Mouse (Mus musculus) testis, postnatal 10 days (tissue): ENCODE data around the gene Ifi211.
"Not testable (repeated sequence)": the region's sequence is repeated elsewhere in the genome, so short reads cannot be mapped to it uniquely, and the experiment has no call there.

Experiments
- DNase-seq: peaks from one replicate; pipeline ENCODE4 v3.0.0; 2021; ENCODE audit warnings: low spot score

Ifi211 gene

DNA sequence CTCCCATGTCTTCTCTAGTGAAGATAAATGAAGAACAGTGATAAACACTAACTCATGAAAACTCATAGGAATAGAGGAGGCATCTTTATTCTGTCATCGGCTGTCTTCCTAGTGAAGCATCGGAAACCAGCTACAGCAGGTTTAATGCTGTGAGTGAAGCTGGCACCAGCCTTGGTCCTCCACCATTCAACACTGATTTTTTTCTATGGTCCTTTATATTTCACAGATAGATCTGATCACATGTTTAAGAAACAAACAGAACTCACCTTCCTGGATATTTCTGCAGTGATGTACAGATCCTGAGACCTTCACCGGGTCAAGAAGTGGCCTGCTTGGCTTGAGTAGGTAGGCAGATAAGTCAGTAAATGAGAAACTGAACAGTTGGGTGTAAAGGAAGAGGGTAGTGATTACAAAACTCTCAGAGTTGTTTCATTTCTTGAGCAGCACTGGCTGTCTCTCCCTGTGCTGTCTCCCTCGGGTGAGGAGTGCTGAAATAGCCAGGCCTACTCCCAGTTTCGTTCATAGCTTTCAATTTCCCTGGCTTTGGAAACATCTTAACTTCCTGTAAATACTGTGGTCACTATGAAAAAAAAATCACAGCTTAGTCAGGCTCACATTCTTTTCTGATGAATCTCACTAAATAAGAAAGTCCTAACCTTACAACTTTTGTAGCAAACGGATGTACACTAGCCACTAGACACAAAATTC, at the start of gene Ifi211:
Gene Ifi211, minus strand, starts transcription at position 499 of the 708 bp plus-strand sequence.
- DNase-seq, result not testable (repeated sequence)

DNA sequence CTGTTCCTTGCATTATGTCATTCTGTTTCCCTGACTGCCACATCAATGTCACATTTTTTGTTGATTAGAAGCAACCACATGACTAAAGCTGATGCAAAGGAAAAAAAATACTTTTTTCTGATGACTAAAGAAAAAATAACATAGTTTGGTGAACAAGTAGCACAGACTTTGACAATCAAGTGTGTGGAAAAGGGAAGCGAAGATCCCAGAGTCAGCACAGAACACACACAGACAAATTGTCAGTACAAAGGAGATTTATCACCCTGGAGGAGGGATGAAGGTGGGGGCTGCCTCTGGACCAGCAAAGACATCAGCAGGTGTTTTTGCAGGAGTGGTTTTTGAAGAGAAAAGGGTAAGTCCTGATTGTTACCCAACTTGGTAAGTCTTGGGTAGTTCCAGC, 48.6 kb upstream of the Ifi211 start:
- DNase-seq, result not testable (repeated sequence)

DNA sequence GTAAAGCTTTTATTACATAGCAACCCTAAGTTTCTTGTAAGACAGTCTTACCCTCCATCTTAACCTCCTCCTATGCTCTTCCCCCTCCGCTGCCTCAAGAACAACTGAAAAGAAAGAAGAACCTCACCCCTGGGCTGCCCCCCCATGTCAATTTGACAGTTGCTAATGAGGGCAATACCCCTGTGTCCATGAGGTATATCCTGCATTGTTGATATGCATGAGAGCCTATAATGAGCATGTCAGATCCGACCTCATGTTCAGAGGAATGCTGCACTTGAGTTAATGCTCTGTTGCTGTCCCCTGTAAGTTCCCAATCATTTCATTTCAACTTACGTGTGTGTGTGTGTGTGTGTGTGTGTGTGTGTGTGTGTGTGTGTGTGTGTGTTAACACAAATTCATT, 47.2 kb upstream of the Ifi211 start:
- DNase-seq, result not testable (repeated sequence)

DNA sequence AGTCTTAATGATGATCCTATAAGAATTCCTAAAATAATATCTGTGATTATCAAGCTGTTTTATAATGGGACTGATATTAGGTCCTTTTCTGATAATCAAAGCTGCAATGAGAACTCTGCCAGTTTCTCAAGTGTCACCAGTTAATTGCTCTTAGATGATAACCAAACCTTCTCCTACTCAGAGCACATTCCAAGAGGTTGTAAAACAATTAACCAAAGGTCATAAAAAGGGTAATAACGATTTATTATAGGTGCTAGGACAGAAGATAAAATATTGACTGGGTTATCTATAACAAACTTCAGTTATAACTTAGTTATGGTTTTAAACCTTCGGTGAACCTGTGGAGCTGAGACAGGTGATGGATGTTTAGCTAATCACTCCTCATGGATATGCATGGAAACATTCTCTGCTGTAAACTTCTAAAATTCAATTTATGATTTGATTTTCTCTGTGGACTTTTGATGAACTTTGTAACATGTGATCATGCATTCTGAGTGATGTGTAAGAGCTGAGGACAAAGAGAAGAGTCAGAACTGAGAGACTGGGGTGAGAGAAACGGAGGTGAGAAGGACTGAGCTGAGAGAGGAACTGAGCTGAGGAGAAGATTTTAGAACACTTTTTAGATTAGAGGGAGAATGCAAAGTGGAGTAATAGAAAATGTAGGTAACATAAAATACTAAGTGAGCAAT, 43.1 kb upstream of the Ifi211 start:
- not testable (repeated sequence) for DNase-seq

DNA sequence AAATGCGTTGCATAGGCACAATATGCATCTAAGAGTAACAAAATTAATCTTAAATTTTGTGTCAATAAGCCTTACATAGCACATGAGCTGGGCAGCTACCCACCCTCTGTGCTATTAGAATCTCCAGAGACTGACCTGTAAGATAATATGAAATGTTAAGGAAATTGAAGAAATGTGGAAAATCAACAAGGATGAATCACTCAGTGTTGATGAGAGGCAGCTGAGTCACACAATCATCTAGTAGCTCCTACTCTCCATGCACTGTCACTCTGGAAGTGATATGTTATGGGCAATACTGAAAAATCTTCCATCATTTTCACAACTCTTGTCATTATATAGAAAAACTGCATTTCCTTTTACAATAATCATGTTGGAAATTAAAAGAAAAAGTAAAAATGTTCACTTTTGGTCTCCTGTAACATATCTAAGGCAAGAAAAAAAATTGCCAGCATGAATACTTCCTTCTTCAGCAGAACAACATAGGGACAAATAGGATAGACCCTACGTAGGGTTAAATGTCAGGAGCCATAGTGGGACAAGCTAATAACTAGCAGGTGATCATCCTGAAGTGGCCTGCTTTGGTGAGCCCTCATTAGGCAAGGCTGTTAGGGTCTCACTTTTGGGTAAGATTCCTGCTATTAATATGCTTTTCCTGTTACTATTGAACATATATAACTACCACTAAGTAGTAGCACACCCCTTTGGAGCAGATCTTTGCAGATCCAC, 42.4 kb upstream of the Ifi211 start:
- no peak for DNase-seq

DNA sequence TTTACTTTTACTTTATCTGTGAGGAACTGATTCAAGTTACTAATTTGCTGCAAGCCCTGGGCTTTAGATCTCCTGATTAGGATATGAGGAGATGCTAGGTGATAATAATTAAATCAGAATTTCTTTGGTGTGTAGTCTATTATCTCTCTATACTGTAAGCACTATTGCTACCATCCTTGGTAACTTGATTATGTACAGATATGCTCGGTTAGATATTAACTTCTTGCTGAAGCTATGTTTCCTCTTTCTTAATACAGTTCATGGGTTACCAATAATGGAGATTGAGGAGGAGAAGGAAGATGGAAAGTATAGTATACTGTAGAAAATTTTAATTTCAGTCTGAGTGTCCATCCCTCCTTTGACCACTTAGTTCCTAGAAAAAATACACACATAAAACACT, 40.7 kb upstream of the Ifi211 start:
- DNase-seq, result no peak

DNA sequence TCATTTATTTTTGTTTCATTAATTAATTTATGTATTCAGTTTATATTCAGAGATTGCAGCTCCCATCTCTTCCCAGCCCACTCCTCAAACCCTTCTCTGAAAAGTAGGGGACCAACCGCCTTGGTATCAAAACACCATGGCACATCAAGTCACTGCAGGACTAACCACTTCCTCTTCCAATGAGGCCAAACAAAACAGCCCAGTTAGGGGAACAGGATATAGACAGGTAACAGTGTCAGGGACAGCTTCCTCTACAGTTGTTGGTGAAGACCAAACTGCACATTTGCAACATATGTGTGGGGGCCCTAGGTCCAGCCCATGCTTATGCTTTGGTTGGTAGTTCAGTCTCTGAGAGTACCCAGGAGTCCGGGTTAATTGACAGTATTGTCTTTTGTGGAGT, 36.2 kb upstream of the Ifi211 start:
- not testable (repeated sequence) for DNase-seq

DNA sequence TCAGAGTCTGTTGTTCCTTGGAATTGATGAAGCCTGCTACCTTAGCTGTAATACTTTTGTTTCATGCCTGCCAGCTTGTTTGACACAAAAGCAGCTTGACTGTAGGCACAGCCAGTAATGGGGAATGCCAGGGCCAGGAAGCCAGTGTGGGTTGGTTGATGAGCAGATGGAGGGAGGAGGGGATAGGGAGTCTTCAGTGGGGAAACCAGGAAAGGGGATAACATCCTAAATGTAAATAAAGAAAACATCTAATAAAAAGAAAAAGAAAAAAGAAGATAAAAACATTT, 29.9 kb upstream of the Ifi211 start:
- DNase-seq, result not testable (repeated sequence)

DNA sequence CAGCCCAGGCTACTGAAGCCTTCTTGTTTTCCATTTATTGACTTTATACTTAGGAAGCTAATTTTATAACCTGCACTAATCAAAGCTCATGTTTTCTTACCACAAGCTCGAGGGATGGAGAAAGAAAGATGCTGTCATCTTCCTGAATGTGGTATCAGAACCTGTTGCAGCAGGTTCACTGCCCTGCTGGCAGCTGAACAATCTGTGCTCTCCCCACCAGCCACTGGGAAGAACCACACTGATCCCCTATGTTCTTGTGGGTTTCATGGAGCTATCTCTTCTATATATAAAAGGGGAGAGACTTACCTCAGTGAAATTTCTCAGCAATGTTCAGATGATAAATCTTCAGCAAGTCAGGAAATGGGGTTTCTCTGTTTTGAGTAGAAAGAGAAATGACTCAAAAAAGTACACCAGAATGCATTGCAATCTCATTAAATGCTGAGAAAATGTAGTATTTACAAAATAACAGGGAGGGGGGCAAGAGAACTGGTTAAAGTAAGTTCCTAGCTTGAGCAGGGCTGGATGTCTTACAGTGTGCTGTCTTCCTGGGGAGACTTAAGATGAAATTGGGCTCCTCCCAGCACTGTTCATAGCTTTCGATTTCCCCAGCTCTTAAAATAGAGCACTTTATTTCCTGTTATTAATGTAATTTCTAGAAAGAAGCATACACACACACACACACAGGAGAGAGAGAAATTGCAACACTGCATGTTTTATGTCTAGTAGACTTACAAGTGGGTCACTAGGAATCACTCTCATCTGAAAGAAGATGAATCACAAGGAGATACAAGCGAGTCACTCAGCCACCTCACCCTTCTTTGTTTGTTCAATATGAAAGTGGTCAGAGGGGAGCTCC, 29.3 kb upstream of the Ifi211 start, which contains the start of the genes Mndal and Ifi203:
Gene Mndal, minus strand, starts transcription at position 568 of the 856 bp plus-strand sequence.
Gene Ifi203, minus strand, starts transcription at position 749 of the 856 bp plus-strand sequence.
- DNase-seq, result not testable (repeated sequence)

DNA sequence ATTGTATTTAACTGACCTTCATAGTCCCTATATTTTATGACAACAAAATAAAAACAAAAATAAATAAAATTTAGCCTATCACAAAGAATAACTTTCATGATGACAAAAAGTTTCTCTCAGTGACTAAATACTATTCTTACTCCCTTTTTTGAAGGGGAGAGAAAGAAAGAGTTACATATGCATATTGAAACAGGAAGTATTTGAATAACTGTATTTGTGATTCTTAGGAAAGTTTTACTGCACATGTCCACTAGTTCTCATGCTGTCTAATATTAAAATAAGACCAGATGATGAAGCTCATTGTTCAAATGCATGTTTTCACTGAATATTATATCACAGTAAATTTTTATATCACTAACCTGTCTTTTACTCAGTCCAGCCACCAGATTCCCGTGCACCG, 28.7 kb upstream of the Ifi211 start:
- not testable (repeated sequence) for DNase-seq

DNA sequence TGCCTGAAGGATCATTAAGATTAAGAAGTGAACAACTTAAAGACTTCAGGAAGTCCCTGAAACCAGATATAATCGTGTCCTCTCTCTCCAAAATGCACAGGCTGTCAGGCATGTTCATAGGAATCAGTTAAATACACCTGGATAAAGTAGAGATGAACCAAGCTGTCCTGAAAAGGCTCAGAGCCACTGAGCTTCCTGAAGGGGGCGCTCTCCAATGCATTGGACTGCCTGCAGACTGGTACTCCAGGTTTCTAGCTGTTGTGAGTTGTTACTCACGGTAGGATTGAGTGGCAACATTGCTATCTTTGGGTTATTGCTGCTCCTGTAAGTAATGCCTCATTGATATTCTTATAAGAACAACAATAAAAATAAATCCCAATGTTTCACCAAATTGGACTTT, 6.4 kb upstream of the Ifi211 start:
- DNase-seq, result not testable (repeated sequence)

DNA sequence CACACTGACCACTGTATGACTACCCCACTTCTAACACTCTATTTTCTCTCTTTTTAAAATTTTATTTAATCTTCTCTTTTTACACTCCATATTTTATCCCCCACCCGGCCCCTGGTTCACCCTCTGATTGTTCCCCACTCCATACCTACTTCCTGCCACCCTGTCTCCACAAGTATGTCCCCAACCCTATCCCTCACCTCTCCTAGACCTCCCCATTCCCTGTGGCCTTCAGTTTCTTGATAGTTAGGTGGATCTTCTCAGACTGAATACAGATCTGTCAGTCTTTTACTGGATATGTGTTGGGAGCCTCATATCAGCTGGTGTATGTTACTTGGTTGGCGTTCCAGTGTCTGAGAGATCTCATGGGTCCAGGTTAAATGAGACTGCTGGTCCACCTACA, 1.7 kb upstream of the Ifi211 start:
- DNase-seq, result no peak

DNA sequence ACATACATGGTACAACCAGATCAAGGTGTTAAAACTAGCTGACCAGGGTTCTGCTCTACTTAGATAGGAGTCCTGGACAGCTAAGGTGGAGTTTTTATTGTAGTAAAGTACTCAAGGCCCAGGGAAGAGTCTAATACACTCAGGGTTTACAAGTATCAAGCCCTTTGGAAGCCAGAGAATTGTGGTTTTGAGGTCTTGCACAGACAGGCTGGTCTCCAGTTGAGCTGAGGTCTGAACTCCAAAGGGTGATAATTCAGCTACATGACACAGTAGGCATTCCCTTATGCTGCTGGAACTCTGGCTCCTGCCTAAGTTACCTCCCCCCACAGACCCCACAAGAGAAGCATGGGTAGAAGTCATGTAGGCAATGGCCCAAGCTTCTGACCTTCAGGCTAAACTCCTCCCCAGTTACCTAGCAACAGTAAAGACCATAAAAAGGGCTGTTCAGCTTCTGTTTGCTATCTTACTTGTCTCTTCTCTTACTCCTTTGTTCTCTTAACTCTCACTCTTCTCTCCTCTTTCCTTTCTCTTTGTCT, 478 bp upstream of the Ifi211 start:
- DNase-seq, result not testable (repeated sequence)

DNA sequence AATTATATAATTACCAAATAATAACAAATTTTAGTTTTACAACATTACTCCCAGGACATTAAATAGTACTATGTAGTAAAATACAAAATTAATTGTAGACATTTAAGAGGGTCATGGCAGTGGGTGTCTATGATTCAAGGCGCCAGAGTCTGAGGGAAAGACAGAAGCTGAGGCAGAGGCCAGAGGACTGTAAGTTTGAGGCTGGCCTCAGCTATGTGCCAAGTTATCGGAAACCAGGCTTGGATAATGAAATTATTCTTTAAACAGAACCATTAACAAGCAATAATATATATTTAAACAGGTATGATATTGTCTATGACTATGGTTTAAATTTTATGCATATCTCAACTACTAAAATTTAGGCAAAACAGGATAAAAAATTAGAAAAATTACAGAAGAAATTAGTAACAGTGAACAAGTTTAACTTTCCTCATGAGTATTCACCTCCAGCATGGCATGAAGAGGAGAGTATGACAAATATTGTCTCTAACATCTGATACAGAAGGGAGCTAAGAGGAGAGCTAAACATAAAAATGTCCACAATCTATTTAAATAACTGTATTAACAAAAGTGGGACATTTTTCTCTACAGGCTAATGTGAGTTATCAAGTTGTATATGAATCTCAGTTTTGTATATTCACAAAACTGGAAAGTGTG, 910 bp downstream of the Ifi211 start:
- no peak for DNase-seq

DNA sequence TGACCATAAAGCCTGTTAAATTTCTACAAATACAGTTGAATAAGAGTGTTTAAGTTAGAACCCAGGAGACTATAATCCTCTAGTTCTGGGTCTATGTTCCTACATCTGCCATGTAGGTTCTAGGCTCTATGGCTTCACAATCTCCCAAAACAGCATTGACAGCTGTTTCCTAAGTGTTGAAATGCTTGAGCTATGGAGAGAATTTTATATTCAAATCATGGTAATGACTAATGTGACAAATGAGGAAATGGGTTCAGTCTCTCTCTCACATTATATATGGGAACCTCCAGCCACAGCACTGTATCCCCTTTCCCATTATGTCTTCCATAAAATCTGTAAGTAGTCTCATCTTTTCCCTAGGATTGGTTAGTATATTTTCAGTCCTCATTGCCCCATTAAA, 4.5 kb downstream of the Ifi211 start:
- DNase-seq, result not testable (repeated sequence)

DNA sequence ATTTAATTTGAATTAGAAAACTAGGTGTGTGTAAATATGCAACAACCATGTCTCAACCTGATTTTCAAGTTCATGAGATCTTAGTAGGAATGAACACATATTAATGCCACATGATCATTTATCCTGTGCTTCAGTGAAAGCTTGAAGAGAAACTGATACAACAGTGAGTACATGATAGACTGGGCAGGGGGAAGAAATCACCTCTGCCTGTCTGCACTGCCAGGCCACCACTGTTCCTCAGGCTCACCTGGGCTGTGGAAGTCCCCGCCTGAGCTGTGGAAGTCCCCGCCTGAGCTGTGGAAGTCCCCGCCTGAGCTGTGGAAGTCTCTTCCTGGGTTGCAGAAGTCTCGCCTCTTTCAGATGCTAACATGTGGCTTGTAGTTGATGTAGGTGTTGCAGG, 7.0 kb downstream of the Ifi211 start:
- DNase-seq, result not testable (repeated sequence)

DNA sequence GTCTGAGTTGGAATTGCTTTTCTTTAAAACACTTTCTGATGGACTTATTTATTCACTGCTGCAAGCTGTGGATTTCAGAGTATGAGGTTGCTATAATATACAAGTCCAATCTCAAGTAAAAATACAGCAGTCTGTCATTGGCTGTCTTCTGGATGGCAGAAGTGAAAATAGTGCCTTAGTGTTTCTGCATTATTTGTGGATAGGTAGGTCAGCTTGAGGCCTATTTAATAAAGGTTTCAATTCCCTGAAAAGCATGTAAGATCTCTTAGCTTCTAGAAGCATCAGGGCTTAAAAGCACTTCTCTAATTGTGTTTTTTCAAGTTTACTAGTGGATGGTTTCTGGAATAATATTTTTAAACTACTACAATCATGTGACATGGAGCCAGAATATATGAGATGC, 23.1 kb downstream of the Ifi211 start:
- not testable (repeated sequence) for DNase-seq

DNA sequence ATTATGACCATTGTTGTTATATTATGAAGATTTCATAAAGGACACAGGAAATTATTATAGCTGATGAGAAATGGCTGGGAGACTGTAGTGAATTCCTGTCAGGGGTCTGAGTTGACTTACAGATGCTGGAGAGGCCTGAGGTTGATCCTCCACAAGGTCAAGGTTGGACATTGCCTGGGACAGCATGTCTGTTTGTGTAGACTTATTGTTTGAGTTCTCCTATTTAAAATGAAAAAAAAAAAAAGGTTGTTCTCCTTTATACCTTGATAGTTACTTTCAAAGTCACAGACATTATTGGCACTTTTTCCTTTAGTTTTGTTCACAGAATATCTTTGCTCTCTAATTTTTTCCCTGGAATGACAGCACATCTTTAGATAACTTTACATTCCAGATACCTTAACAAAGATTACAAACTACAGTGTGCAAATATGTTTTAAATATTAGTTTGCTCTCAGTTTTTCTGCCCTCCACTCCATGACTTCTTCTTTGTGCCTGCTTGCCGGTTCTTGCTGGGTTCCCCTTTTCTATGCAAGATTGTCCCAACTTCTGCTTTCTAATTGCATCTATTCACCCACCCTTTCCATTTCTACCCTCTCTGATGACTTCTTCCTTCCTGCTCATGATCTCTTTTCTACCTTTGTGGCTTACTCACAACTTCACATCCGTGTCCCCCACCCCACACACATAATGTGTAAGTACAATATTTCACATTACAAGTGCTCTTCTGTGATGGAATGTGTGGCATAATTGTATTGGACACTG, 25.6 kb downstream of the Ifi211 start:
- DNase-seq, result not testable (repeated sequence)

DNA sequence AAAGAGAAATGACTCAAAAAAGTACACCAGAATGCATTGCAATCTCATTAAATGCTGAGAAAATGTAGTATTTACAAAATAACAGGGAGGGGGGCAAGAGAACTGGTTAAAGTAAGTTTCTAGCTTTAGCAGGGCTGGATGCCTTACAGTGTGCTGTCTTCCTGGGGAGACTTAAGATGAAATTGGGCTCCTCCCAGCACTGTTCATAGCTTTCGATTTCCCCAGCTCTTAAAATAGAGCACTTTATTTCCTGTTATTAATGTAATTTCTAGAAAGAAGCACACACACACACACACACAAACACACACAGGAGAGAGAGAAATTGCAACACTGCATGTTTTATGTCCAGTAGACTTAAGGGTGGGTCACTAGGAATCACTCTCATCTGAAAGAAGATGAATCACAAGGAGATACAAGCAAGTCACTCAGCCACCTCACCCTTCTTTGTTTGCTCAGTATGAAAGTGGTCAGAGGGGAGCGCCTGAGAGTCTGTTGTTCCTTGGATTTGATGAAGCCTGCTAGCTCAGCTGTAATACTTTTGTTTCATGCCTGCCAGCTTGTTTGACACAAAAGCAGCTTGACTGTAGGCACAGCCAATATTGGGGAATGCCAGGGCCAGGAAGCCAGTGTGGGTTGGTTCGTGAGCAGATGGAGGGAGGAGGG, 32.7 kb downstream of the Ifi211 start:
- not testable (repeated sequence) for DNase-seq
